8 mouse cellular contexts compared by ENCODE assay signal in genomic region chr13:63562972-63563780, GRCm38 (mm10). TPM values are rescaled to one million over a fixed set of nuclear protein-coding genes. Genes with fewer than 3 reads are reported as not detected.
DNase-seq lines count a peak whose midpoint lies in the region; ATAC-seq and TF ChIP-seq lines count a peak whose summit lies in the region.

No protein-coding gene starts in this region.

- peak overlapping the region; percentile 99 for H3K27ac ChIP-seq in forebrain, embryonic 10.5 days
- peak overlapping the region; percentile 99 for H3K27ac ChIP-seq in heart, embryonic 15.5 days
- peak overlapping the region; percentile 100 for H3K27ac ChIP-seq in lung, embryonic 14.5 days (ENCODE audit: low read depth)
- H3K27ac ChIP-seq in olfactory bulb, adult 2 months (ENCODE audit: insufficient read depth, low read depth, low read length): peak overlapping the region; percentile 96
- H3K27ac ChIP-seq in thymus, adult 2 months (ENCODE audit: control insufficient read depth, insufficient read depth, low read length): peak overlapping the region; percentile 80

- peak; percentile 50 for ATAC-seq in heart, embryonic 15.5 days (replicated peaks; ENCODE audit: insufficient number of reproducible peaks, insufficient read depth, low FRiP score, low read depth)
- ATAC-seq in lung, embryonic 14.5 days (ENCODE audit: insufficient read depth): peak; percentile 41

- H3K79me3 ChIP-seq in C2C12 (ENCODE audit: low read depth): peaks cover 23% of the 10 kb centered on the region

- H3K4me2 ChIP-seq in heart, embryonic 15.5 days: peak overlapping the region; percentile 93
- H3K4me2 ChIP-seq in lung, embryonic 14.5 days: peak overlapping the region; percentile 91

- H3K9ac ChIP-seq in heart, embryonic 15.5 days: peak overlapping the region; percentile 95
- peak overlapping the region; percentile 100 for H3K9ac ChIP-seq in lung, embryonic 14.5 days

- peak; percentile 66 for TF ChIP-seq POLR2A in olfactory bulb, adult 2 months (IDR thresholded peaks at IDR 0.05; ENCODE audit: insufficient read depth, low read depth, low read length)
- peak; percentile 92 for TF ChIP-seq POLR2A in thymus, adult 2 months (IDR thresholded peaks at IDR 0.05; ENCODE audit: control insufficient read depth, extremely low read depth, insufficient read depth, low read length, poor library complexity)

- H3K27me3 ChIP-seq in C2C12 (ENCODE audit: control insufficient read depth, insufficient read depth, insufficient read length): no peaks in the 10 kb centered on the region
- H3K27me3 ChIP-seq in forebrain, embryonic 10.5 days (ENCODE audit: poor library complexity, severe bottlenecking): peaks cover 42% of the 10 kb centered on the region
- H3K27me3 ChIP-seq in heart, embryonic 15.5 days: no peaks in the 10 kb centered on the region
- H3K27me3 ChIP-seq in lung, embryonic 14.5 days (ENCODE audit: insufficient read depth, low read length): no peaks in the 10 kb centered on the region
- no peaks in the 10 kb centered on the region for H3K27me3 ChIP-seq in thymus, adult 2 months (ENCODE audit: control insufficient read depth, insufficient read depth, low read length)

- no peaks in the 10 kb centered on the region for H3K9me3 ChIP-seq in forebrain, embryonic 10.5 days
- no peaks in the 10 kb centered on the region for H3K9me3 ChIP-seq in heart, embryonic 15.5 days (replicated peaks)
- H3K9me3 ChIP-seq in lung, embryonic 14.5 days (ENCODE audit: low read depth, low read length): no peaks in the 10 kb centered on the region

- DNase-seq in adrenal gland, postnatal 25 days: peak; percentile 76
- peak; percentile 88 for DNase-seq in forebrain, embryonic 10.5 days (ENCODE audit: extremely low spot score, low spot score)
- DNase-seq in kidney, postnatal 14 days: peak; percentile 86
- peak; percentile 96 for DNase-seq in lung, embryonic 14.5 days
- peak; percentile 79 for DNase-seq in thymus, adult 2 months

- H3K36me3 ChIP-seq in C2C12 (ENCODE audit: control insufficient read depth, insufficient read depth): no peaks in the 10 kb centered on the region
- peaks cover 44% of the 10 kb centered on the region for H3K36me3 ChIP-seq in forebrain, embryonic 10.5 days (replicated peaks)
- 0 out of 2 replicates have a peak, but pooled peaks cover 4% of the 10 kb centered on the region for H3K36me3 ChIP-seq in heart, embryonic 15.5 days
- H3K36me3 ChIP-seq in lung, embryonic 14.5 days (ENCODE audit: insufficient read depth): peaks cover 59% of the 10 kb centered on the region
- H3K36me3 ChIP-seq in thymus, adult 2 months (ENCODE audit: control insufficient read depth, insufficient read depth, low read length): no peaks in the 10 kb centered on the region

- TF ChIP-seq CTCF in C2C12 (IDR thresholded peaks at IDR 0.05; ENCODE audit: control insufficient read depth, insufficient read depth, insufficient read length): no peak
- no peak; the same call in 1 of the 2 replicates for TF ChIP-seq CTCF in lung, embryonic 14.5 days (IDR thresholded peaks at IDR 0.05; ENCODE audit: low read depth)
- no peak for TF ChIP-seq CTCF in olfactory bulb, adult 2 months (IDR thresholded peaks at IDR 0.05; ENCODE audit: insufficient read depth, low read depth, low read length)
- no peak for TF ChIP-seq CTCF in thymus, adult 2 months (IDR thresholded peaks at IDR 0.05; ENCODE audit: borderline replicate concordance, control insufficient read depth, extremely low read depth, insufficient read depth, low read length, poor library complexity)

- H3ac ChIP-seq in C2C12 (ENCODE audit: control insufficient read depth, insufficient read length, low read depth): peak overlapping the region; percentile 69

- WGBS in forebrain, embryonic 10.5 days: under 1% methylated on average over 51 of the region's 51 CpGs
- under 1% methylated on average over 50 of the region's 51 CpGs for WGBS in heart, embryonic 15.5 days
- under 1% methylated on average over 48 of the region's 51 CpGs for WGBS in lung, embryonic 14.5 days
- WGBS in olfactory bulb, adult 2 months: under 1% methylated on average over 51 of the region's 51 CpGs
- WGBS in thymus, adult 2 months: under 1% methylated on average over 51 of the region's 51 CpGs

- H3K4me1 ChIP-seq in forebrain, embryonic 10.5 days: peaks cover 86% of the 10 kb centered on the region
- peaks cover 36% of the 10 kb centered on the region for H3K4me1 ChIP-seq in heart, embryonic 15.5 days (replicated peaks)
- peaks cover 40% of the 10 kb centered on the region for H3K4me1 ChIP-seq in lung, embryonic 14.5 days (ENCODE audit: insufficient read depth)
- peaks cover 4% of the 10 kb centered on the region; the same call in 1 of the 2 replicates for H3K4me1 ChIP-seq in olfactory bulb, adult 2 months (ENCODE audit: control insufficient read depth, insufficient read depth, low read length)
- peaks cover 21% of the 10 kb centered on the region for H3K4me1 ChIP-seq in thymus, adult 2 months (replicated peaks; ENCODE audit: control insufficient read depth, insufficient read depth, low read length)

- peaks cover 63% of the 10 kb centered on the region for H3K79me2 ChIP-seq in C2C12 (ENCODE audit: control insufficient read depth, insufficient read depth)

- H3K4me3 ChIP-seq in C2C12 (ENCODE audit: insufficient read depth, poor library complexity, severe bottlenecking): peak overlapping the region; percentile 56
- H3K4me3 ChIP-seq in forebrain, embryonic 10.5 days: peak overlapping the region; percentile 98
- peak overlapping the region; percentile 91 for H3K4me3 ChIP-seq in heart, embryonic 15.5 days
- peak overlapping the region; percentile 83 for H3K4me3 ChIP-seq in lung, embryonic 14.5 days (ENCODE audit: low read depth, low read length)
- peak overlapping the region; percentile 89 for H3K4me3 ChIP-seq in olfactory bulb, adult 2 months (ENCODE audit: insufficient read depth, low read depth, low read length)
- peak overlapping the region; percentile 83 for H3K4me3 ChIP-seq in thymus, adult 2 months (ENCODE audit: control insufficient read depth, insufficient read depth, low read length)

TF ChIP-seq in C2C12, 6 proteins besides CTCF, POLR2A, EP300 and RAD21:
- no peak for TF ChIP-seq USF1 (IDR thresholded peaks at IDR 0.05; ENCODE audit: low read depth)
- TF ChIP-seq CEBPB (IDR thresholded peaks at IDR 0.05; ENCODE audit: low read depth): no peak
- peak; percentile 11 for TF ChIP-seq MAX (IDR thresholded peaks at IDR 0.05)
TF ChIP-seq in C2C12: peak in this region for 1.

RNA-seq across cellular contexts. Expression of gene Ptch1, which starts 10.2 kb away (rescaled TPM):
- polyA plus RNA-seq in C2C12 (2012; fragmentation: generic; extraction: Trizol): 2.8 TPM
- 33.9 and 53.6 TPM in 2 replicates for total RNA-seq in adrenal gland, postnatal 25 days (2021)
- polyA plus RNA-seq in forebrain, embryonic 10.5 days (2016; fragmentation: Nextera tagmentation; extraction: Ambion mirVana): 21.0 and 23.6 TPM in 2 replicates
- 5.4 and 8.0 TPM in 2 replicates for polyA plus RNA-seq in heart, embryonic 15.5 days (2015; fragmentation: Nextera tagmentation; extraction: Ambion mirVana)
- polyA plus RNA-seq in lung, embryonic 14.5 days (2014; fragmentation: Nextera tagmentation; extraction: Ambion mirVana): 64.6 and 68.6 TPM in 2 replicates
- not detected in 2 replicates for polyA plus RNA-seq in olfactory bulb, adult 2 months (2012; ENCODE audit: insufficient read depth, insufficient read length, low replicate concordance, missing spikeins)
- 27.2 and 30.2 TPM in 2 replicates for polyA plus RNA-seq in thymus, adult 2 months (2012; rRNA removed)

Comparison
In these comparisons a context has a peak if more than half of its experiments do, and no peak if none do; other contexts are left out.
1. Peak in every context shown above with its lines: DNase-seq, ATAC-seq, H3K4me3 ChIP-seq and H3K27ac ChIP-seq.